Mouse (Mus musculus): ENCODE measurements around the gene Snta1. TPM values are rescaled to one million over a fixed set of nuclear protein-coding genes. Genes with fewer than 3 reads are reported as not detected.

Snta1 gene
- total RNA-seq (2022) = 10 to 100 TPM; 41.0 to 45.9 (median 43.5) TPM

DNA sequence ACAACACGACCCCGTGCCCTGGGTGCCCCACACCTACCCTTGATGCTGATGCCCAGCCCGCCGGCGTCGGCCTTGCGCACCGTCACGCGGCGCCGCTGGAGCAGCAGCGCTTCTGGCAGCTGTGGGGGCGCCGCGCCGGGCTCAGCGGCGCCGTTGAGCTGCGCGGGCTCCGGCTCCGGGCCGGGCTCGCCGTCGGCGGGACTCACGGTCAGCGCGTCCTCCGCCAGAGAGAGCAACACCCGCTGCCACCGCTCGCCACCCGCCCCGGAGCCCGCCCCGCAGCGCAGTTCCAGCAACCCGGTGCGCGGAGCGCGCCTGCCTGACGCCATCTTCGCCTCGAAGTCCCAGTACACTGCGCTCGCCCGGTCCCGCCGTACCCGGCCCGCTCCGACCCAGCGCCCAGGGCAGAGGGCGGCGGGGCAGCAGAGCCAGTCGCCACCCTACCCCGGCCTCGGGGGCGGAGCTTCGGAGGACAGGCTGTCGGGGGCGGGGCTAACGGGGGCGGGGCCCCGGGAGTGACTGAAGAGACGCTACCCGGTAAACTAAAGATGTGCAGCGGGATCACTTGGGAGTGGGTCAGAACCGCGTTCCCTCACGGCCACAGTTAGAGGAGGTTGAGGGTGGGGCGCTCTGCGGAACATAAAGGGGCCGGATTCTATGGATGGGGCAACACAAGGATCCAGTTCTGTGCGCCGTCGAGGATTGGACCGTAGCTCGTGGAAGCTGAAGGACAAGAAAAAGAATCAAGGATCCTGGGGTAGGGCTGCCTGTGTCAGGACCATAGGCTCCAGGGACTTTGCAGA lies at the start of gene Snta1:
Snta1 (minus strand) TSS at position 457 of the 803 bp plus-strand sequence.
- peak; percentile 47 to 78 for DNase-seq (ENCODE audit: low spot score in 2 of 2)

DNA sequence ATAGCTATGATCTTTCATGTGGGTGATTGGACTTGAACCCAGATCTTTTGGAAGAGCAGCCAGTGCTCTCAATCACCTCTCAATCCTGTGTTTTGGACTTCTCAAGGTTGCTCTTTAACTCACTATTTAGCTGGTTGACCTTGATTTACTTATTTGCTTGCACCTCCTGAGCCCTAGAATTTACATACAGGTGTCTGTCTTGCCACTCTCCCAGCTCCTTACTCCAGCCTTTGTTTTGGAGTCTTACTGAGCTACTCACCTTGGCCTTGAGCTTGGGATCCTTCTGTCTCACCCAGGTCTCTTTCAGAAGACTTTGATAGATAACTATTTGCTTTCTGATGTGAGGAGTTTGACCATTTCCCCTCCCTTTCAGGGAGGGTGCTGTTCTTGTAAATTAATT lies 48.7 kb upstream of the Snta1 start:
- no peak for DNase-seq (ENCODE audit: low spot score in 2 of 2)

DNA sequence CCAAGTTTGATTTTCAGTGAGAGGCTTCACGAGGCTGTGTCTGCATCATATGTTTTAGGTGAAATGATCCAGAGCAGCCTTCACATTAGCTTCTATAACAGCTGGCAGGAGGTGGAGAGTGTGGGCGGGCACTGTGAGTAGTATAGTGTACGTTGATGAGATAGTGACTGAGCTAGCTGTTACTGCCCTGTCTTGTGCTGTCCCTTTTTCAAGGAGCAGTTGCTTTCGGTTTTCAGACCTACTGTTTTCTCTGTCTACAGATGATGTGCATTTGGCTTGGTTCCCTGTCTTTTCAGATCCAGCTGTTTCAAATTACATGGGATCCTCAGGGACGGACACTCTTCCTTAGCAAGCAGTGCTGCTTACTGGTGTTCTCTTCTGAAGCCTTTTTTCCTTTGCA lies 47.9 kb upstream of the Snta1 start:
- peak in 1 of 2 experiments; percentile 25 for DNase-seq (ENCODE audit: low spot score in 2 of 2)

DNA sequence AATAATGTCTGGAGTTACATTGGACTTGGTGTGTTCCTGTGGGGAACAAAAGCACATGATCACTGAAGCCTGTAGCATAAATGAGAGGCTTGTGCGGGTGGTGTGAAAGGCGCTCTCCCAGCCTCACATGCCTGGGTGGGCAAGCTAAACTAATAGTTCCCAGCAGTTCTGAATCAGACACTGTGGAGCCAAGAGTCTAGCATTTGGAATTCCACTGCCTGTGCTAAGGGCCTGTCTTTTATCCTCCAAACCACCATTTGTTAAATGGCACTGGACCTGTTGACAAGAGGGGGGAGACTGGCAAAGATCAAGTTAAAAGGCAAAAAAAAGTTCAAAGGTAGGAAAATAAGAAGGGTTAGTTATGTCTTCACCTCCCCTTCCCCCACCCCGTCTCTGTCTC lies 46.7 kb upstream of the Snta1 start:
- DNase-seq (ENCODE audit: low spot score in 2 of 2) = peak in 1 of 2 experiments; percentile 31

DNA sequence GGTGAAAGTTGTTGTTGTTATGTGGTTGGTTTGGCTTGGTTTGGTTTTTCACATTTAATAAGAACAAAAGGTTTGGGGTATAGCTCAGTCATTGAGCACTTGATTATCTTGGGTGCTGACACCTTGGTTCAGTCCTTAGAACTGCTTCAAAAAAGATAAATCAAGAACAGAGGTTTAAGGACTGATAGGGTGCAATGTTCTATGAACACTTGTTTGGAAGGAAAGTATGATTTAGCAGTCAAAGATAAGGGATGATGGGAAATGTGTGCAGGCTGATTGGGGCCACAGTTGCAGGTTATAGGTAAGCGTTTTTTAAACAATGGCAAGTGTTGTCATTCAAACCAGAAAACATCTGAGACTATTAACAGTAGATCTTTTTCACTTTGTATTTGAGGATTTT lies 46.2 kb upstream of the Snta1 start:
- no peak for DNase-seq (ENCODE audit: low spot score in 2 of 2)

DNA sequence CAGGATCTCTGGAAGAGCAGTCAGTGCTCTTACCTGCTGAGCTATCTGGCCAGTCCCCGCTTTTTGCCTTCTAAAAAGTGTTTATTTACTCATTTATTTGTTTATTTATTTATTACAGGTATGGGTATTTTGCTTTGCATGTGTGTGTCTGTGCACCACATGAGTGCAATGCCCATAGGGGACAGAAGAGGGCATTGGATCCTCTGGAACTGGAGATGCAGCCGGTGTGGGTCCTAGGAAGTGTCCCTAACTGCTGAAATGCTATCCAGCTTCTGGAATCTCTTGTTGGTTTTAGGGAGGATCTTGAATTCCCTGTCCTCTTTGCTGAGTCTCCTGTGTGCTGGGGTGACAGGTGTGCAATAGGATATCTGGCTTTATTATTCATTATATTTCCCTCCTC lies 45.1 kb upstream of the Snta1 start:
- DNase-seq (ENCODE audit: low spot score in 2 of 2) = no peak

DNA sequence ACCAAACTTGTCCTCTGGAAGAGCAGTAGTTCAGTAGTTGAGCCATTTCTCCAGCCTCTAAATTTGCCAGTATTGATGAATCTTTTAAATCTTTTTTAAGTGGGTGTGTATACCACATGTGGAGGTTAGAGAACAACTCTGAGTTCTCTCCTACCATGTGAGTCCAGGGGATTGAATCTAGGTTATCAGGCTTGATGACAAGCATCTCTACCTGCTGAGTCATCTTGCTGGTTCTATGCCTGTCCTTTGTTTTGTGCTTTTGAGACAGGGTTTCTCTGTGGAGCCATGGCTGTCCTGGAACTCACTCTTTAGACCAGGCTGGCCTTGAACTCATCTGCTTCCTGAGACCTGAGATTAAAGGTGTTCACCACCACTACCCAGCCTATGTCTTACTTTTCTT lies 40.7 kb upstream of the Snta1 start:
- DNase-seq (ENCODE audit: low spot score in 2 of 2) = no peak

DNA sequence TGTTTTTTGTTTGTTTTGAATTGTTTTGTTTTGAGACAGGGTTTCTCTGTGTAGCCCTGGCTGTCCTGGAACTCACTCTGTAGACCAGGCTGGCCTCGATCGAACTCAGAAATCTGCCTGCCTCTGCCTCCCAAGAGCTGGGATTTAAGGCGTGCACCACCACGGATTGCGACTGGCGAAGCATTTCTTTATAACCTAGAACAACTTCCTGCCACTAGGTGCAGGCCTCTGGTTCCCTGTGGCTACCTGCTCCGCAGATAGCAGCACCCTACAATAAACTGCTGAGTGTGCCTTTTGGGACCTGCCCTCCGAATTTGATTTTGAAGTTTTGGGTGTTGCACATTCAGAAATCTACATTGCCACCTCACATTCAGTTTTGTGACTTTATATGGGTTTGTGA lies 39.9 kb upstream of the Snta1 start:
- no peak for DNase-seq (ENCODE audit: low spot score in 2 of 2)

DNA sequence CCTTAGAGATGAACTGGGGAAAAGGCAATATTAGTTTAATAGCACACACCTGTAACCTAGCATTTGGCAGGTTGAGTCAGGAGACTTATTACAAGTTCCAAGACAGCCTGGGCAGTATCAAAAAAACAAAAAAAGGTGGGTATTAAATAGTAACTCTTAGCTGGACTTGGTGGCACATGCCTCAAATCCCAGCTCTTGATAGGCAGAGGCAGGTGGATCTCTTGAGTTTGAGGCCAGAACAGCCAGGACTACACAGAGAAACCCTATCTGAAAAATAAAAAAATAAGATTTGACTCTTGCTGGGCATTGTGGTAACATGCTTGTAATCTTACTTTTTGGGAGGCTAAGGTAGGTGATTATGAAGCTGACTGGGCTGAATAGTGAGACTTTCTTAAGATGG lies 32.6 kb upstream of the Snta1 start:
- DNase-seq (ENCODE audit: low spot score in 2 of 2) = no peak

DNA sequence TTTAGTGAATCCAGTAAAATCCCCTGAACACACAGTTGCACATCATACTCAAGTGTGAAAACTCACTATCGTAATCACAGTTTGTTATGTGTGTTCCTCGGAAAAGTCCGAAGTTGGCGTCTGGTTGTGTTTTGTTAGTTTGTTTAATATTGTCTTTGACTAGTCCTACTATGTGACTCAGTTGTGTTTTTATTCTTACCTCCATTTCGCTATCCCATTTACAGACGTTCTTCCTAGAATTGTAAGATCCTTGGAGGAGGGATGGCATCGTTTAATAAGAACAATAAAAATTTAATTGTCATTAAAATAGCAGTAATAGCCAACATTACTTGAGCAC lies 29.3 kb upstream of the Snta1 start:
- DNase-seq (ENCODE audit: low spot score in 2 of 2) = no peak

DNA sequence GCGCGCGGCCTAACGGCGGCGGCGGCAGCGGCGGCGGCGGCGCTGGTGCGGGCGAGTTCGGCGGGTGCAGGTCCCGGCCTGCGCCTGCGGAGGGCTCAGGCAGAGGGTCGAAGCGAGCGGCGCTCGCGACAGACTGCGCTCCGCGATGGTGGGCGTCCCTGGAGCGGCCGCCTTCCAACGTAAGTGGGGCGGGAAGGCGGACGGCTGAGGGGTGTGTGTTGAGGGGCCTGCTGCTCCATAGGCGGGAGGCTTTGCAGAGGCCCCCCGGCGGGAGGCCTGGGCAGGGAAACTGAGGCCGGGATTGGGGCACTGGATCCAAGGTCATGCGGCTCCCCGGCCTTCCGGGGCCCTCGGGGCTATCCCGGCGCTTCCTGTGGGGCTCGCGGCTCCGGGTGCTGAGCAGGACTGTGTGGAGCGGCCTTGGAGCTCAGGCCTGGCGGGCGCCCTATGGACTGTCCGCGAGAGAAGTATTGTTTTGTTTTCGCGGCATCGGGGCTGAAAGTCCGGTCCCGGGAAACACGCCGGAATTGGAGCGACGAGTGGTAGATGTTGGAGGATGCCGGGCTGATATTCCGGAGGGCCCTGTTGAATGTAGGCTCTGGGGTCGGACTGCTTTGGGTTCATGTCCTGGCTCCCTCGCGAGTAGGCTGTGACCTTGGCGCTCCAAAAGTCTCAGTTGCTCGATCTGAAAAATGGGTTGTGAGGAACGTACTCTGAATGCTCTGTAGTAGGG lies 28.7 kb upstream of the Snta1 start, which contains the start of gene Cbfa2t2:
Cbfa2t2 (plus strand) TSS at position 24 of the 733 bp plus-strand sequence.
- peak; percentile 40 to 46 for DNase-seq (ENCODE audit: low spot score in 2 of 2)

DNA sequence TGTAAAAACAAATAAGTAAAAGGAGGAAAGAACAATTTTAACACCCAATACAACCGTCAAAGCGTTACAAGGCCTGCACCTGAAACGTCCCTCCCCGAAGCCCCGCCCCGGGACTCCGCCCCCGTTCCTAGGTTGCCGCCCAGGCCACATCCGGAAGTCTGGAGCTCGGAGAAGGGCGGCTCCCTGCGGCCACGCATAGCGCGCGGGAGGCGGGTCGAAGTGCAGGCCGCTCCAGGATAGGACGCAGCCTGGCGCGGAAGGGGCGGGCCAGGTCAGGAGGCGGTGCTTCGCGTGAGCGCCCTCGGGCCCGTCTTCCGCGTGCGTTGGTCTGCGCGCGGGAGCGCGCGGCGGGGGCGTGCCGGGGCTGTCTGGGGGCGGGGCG lies 28.2 kb upstream of the Snta1 start:
- peak; percentile 96 to 97 for DNase-seq (ENCODE audit: low spot score in 2 of 2)

DNA sequence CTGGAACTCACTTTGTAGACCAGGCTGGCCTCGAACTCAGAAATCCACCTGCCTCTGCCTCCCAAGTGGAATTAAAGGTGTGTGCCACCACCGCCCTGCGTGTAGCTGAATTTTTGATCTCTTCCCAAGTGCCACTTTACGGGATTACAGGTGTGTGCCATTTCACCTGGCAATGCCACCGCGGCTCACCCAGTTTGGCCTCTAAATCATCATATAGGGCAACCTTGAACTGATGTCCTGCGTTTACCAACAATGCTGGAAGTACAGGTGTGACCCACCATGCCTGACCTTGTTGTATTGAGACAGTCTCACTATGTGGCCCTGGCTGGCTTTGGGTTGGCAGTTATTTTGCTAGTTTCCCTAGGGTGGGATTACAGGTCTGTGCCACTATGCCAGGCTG lies 26.8 kb upstream of the Snta1 start:
- DNase-seq (ENCODE audit: low spot score in 2 of 2) = no peak

DNA sequence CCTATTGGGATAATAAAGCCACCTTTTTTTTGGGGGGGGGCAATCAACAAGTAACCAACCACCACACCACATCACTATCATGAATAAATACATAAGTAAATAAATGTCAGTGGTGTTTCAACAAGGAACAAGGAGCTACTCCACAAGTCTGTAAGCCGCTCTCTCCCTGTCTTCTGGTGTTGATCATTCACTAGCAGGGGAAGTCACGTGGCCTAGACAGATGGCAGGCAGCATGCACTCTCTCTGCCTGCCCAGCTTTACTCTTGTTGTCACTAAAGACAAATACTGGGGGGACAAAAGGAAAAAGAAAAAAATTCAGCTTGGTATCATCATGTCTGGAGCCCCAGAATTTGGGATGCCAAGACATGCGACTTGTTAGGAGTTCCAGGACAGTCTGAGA lies 25.5 kb upstream of the Snta1 start:
- peak in 1 of 2 experiments; percentile 39 for DNase-seq (ENCODE audit: low spot score in 2 of 2)

DNA sequence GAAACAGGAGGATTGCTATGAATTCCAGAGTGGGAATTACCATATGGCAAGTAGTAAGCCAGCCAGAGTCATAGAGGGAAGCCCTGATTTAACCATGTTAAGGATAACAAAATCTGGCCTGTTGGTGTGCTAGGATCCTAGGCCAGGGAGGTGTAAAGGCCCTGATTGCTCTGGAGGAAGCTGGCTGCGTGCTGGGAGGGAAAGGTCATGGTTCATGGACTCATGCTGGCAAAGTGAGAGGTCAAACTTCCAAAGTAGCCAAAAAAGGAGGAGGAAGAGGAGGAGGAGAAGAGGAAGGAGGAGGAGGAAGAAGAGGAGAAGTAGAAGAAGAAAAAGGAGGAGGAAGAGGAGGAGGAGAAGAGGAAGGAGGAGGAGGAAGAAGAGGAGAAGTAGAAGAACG lies 24.8 kb upstream of the Snta1 start:
- DNase-seq (ENCODE audit: low spot score in 2 of 2) = no peak

DNA sequence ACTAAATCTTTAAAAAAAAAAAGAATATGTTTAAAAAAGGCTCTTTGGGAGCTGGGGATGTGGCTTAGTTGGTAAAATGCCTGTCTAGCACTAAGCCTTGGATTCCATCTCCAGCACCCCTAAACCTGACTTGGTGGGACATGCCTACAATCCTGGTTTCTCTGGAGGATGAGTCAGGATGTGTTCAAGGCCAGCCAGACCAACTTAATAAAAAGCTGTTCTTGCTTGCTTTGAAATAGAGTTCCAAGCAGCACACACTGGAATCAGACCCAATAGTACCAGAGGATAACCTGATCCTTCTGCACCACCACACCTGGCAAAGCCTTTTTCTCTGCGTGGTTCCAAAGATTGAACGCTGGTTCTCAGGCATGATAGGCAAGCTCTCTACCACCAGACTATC lies 22.7 kb upstream of the Snta1 start:
- DNase-seq (ENCODE audit: low spot score in 2 of 2) = no peak

DNA sequence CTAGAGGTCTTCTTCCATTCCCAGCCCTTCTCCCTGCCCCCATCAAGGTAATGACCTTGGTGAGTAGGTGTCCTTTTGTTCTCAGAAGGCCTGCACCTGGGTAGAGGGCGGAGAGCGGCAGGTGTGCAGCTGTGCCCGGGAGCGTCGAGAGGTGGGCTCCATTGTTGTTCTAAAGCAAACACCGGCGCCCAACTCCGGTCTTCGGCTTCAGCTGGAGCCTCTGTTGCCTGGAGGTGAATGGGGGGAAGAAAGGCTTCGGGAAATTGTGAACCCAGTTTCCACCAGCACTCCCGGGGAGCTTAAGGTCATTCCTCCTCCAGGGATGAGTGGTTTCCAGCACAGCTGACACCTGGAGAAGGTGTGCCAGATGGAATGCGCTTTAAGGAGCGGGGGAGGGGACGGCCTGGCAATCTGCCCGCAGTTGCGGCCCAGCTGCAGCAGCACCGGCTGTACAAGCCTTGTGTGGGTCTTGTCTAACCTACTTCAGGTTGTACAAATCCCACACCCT lies 20.0 kb upstream of the Snta1 start:
- DNase-seq (ENCODE audit: low spot score in 2 of 2) = no peak

DNA sequence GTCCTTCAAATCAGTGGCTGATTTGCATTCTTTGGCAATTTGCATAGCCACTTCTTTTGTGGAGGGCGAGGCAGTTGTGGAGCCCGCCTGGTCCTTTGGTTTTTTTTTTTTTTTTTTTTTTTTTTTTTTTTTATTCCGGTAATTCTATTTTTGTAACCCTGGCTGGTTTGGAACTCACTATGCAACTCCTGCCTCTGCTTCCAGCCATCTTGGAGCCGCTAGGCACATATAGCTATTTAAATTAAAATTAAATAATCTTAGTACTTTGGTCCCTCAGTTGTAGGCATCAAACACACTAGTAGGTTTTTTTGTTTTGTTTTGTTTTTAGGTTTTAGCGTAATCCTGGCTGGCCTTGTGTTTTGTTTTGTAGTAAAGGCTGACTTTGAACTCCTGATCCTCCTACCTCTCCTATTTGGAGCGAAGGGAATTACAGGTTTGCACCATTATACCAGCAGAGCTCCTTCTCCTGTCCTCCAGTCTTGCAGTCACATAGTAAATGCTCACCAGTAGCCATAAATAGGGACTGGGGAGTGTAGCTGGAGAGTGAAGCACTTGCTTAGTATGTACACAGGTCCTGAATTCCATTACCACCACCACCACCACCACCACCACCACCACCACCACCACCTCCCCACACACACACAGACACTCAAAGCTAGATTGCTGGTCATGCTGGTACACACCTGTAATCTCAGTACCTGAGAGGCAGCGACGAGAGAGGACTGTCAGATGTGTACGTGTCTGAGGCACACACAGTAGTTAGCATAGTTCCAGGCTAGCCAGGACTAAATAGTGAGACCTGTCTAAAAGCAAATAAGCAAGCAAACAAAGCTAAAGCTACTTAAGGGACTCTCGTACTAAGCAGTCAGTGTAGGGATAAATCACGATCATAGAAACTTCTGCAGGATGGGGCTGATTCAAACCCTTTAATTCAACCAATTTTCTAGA lies 19.3 kb upstream of the Snta1 start:
- DNase-seq (ENCODE audit: low spot score in 2 of 2) = no peak

DNA sequence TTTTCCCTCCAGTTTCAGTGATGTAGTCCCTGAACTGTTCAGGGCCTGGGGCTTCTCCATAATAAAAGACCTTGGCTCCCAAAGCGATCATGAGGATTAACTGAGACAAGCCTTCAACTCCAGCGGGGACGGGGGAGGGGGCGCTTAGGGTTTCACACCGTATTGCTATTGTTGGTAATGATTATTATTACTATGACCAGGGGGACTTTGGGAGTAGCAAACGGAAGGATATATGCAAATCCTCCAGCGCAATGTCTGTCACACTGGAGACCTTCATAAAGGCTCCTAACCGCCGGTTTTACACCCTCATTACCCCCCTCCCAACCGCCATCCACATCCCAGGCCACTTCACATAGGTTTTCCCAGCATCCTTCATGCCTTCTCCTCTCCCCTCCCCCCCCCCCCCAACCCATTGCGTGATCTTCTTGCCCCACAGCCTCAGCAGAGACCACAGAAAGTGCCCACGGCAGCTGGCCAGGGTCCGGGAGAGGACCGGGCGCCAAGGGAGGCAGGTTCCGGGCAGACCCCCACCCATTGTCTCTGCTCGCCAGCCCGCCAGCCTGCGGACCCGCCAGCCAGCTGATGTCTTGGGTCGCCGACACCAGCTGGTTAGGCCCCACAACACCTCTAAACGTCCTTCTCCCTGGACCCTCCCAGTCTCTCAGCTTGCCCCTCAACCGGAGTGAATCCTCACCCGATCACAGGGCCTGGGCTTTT lies 18.4 kb upstream of the Snta1 start:
- DNase-seq (ENCODE audit: low spot score in 2 of 2) = no peak

DNA sequence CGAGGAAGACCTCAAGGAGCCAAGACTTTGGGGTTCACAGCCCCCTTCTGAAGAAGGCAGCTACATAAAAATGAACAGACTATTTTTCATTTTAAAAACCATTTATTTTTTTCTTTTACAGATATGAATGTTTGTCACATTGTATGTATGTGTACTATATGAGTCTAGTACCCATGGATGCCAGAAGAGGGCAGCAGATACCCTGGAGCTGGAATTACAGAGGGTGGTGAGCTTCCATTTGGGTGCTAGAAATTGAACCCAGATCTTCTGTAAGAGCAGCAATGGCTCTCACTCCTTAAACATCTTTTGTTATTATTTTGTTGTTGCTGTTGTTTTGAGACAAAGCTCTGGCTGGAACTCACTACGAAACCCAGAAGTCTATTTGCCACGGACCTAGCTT lies 17.6 kb upstream of the Snta1 start:
- DNase-seq (ENCODE audit: low spot score in 2 of 2) = no peak

DNA sequence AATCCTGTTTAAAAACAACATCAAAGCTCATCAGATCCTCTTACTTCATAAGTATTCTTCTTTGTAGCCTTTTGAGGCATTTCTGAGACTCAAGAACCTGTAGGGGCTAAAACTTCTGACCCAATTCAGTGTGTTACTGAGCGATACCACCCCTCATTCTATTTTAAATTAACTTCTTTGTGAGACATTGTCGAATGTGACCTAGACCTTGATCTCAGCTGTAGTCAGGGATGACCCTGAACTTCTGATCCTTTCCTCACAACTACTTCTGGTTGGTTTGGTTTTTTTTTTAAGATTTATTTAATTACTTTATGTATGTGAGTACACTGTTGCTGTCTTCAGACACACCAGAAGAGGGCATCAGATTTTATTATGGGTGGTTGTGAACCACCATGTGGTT lies 15.6 kb upstream of the Snta1 start:
- DNase-seq (ENCODE audit: low spot score in 2 of 2) = no peak
